In genomic region chr6:139662462-139662861, GRCm38 (mm10) we compare ENCODE assay signal across 8 mouse cellular contexts.
DNase-seq lines count a peak whose midpoint lies in the region; ATAC-seq and TF ChIP-seq lines count a peak whose summit lies in the region.

No protein-coding gene starts in this region.

- intact Hi-C loops in left cerebral cortex, adult 2 months (cut with DNase I): no loop called here

- DNase-seq in cerebellum, postnatal 14 days: peak; percentile 38 to 59
- no peak for DNase-seq in cerebellum, adult 11-12 months
- DNase-seq in left cerebral cortex, adult 2 months (ENCODE audit: extremely low spot score in 1 of 2, low spot score in 2 of 2): peak; percentile 17 to 22
- DNase-seq in left cerebral cortex, adult 8-10 months (ENCODE audit: low spot score in 2 of 2): no peak
- peak; percentile 45 for DNase-seq in embryo, embryonic 10.5 days (ENCODE audit: low spot score)

- H3K27ac ChIP-seq in left cerebral cortex, adult 2 months: no peak overlapping the region

- H3K4me3 ChIP-seq in left cerebral cortex, adult 2 months: no peak overlapping the region

- ATAC-seq in megakaryocyte progenitor cell, adult 5-6 weeks (replicated peaks; ENCODE audit: poor library complexity): peak; percentile 83
- no peak for ATAC-seq in erythroid progenitor cell, adult 5-6 weeks (replicated peaks; ENCODE audit: low FRiP score, poor library complexity, severe bottlenecking)
- ATAC-seq in megakaryocyte, adult 5-6 weeks (ENCODE audit: poor library complexity, severe bottlenecking): no peak

- peak; percentile 61 for TF ChIP-seq CTCF in left cerebral cortex, adult 2 months (IDR thresholded peaks at IDR 0.05)

Comparison
In these comparisons a context has a peak if more than half of its experiments do, and no peak if none do; other contexts are left out.
1. DNase-seq: peak in cerebellum, postnatal 14 days (2 of 2), left cerebral cortex, adult 2 months (2 of 2) and embryo, embryonic 10.5 days (single experiment); none in cerebellum, adult 11-12 months (single experiment) and left cerebral cortex, adult 8-10 months (0 of 2).